Mouse (Mus musculus) layer of hippocampus, postnatal 25 days (tissue): Measurements from ENCODE around the gene Olfr1135. TPM values are rescaled to one million over a fixed set of nuclear protein-coding genes. Genes with fewer than 3 reads are reported as not detected.

Experiments used
- DNase-seq, 2 experiments: peaks; one replicate each; pipeline ENCODE4 v3.0.0; 2022; ENCODE audit warnings: mixed read lengths in 2 of 2, low spot score in 1 of 2; ENCODE audit errors: extremely low spot score in 1 of 2
- total RNA-seq, 2 experiments: library from RNA; stranded (reverse); gene quantifications; 2 replicates each; pipeline ENCODE4 v1.2.3; 2021

Olfr1135 gene
- total RNA-seq = not detected

GRCm38 (mm10) chr2:87673564-87673963, at the start of gene Olfr1135:
Gene Olfr1135, minus strand, starts transcription at chr2:87673664.
- no peak for DNase-seq

- DNase-seq = no peak
These were observed 39.6 kb upstream of the Olfr1135 start, which contains the start of gene Olfr1137 for GRCm38 (mm10) chr2:87713079-87713478. Gene Olfr1137, minus strand, starts transcription at chr2:87713179.

DNA sequence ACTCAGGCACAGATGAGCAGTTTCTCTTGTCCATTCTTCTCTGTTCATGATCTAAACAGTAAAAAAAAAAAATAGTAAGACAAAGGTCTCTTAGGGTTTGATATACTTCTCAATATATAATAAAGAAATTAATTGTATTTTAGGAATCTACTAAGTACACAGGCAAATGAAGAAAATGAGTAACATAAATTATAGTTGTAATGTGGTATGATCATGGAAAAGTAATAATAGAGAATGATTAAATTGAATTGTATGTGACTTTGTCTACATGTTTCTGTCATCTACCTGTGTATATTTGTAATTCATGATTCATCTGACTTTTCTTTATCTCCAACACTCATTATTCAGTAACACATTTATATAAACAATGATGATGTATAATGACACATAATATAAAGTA, 20.4 kb upstream of the Olfr1135 start, which contains the start of gene Olfr1136:
Gene Olfr1136, minus strand, starts transcription at position 101 of the 400 bp plus-strand sequence.
- no peak for DNase-seq

DNA sequence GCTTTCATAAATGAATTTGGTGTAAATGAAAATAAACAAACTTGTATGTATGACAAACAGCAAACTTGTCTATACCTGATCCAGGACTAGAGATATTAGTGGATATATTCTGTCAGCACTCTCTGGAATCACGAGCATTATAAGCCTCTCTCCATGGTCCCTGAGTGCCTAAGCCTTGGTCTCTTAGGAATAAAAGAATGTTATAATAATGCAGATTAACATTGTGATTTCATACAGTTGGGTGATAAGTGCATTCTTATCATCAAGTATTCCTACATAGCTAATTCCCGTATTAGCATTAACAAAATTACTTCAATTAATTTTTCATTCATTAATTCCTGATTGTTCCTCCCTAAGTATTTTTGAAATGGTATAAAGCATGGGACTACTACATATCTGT, 15.1 kb downstream of the Olfr1135 start, which contains the start of gene Olfr1134:
Gene Olfr1134, minus strand, starts transcription at position 101 of the 400 bp plus-strand sequence.
- DNase-seq = no peak

DNA sequence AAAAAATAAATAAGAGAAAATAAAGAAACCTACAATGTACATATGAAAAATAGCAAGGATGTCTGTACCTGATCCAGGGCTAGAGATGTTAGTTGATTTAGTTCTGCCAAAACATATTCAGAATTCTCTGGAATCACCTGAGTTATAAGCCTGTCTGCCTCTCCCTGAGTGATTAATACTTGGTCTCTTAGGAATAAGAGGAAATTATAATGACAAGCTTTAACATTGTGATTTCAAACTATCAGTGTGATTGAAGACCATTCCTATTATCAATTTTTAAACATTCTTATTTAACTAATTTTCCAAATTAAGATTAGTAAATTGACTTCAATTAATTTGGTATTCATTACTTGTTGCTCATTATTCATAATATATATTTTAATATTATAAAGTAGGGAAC, 26.2 kb downstream of the Olfr1135 start, which contains the start of gene Olfr1133:
Gene Olfr1133, minus strand, starts transcription at position 101 of the 400 bp plus-strand sequence.
- DNase-seq = no peak

DNA sequence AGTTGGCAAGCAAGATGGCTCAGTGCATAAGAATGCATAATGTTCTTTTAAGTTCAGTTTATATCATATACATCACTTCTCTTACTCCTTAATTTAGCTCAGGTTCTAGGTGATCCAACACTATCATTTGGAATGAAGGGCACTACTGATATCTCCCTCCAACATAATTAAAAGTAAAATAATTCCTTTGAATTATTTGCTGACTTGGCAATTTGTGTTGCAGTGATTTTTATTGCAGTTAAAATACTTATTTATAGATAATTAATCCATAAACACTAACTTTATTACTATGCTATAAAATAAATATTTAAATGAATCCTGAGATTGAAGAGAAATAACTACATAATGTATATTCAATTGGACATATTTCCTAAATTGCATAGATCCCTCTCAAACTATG, 31.0 kb downstream of the Olfr1135 start:
- DNase-seq = no peak

DNA sequence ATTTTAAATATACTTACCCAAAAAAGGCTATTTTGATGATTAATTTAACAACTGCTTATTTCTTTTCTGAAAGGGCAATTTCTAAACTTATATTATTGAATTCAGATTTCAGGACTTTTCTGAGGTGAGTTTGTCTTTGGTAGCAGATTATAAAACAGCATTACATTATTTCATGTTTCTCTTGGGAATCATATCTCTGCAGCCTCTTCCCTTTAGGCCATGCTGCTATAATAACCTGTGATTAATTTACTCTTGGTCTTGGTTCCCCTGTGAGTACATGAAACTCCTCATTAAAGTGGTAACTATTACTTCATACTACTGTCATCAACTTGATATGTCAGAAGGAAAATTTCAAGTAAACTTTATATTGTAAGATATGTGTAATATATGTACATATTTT, 36.0 kb downstream of the Olfr1135 start, which contains the start of gene Olfr1132:
Gene Olfr1132, minus strand, starts transcription at position 101 of the 400 bp plus-strand sequence.
- DNase-seq = no peak

DNA sequence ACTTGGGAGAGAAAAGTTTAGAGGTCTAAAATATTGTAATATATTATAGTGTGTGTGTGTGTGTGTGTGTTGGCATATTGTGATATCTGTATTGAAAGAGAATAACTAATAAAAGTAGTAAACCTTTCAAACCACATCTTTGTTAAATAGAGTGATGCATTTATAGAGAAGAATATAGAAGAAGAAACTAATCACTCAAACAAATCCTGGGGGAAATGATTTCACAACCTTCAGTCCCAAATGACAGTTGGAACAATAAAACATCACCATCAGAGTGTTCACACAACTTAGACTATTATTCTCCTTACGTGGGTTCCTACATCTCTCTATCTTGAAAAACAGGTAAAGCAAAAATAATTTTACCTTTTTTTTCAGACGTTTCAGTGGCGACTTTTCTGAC, 46.7 kb downstream of the Olfr1135 start, which contains the start of gene Olfr1131:
Gene Olfr1131, plus strand, starts transcription at position 301 of the 400 bp plus-strand sequence.
- DNase-seq = no peak

Other genes with a start within 250 kb of the Olfr1135 start
- not detected for gene Olfr1124, start 243.4 kb downstream of the Olfr1135 start, total RNA-seq
- gene Olfr1126, start 219.7 kb downstream of the Olfr1135 start, total RNA-seq = not detected
- gene Pramel7, start 176.6 kb downstream of the Olfr1135 start, total RNA-seq = not detected
- gene Pramel6, start 167.1 kb downstream of the Olfr1135 start, total RNA-seq = not detected
- not detected for gene Olfr153, start 141.9 kb downstream of the Olfr1135 start, total RNA-seq
- not detected for gene Olfr1128, start 128.1 kb downstream of the Olfr1135 start, total RNA-seq
- not detected for gene Olfr1129, start 99.8 kb downstream of the Olfr1135 start, total RNA-seq
- not detected for gene Olfr1130, start 67.5 kb downstream of the Olfr1135 start, total RNA-seq
- gene Olfr1131, start 46.6 kb downstream of the Olfr1135 start, total RNA-seq = not detected
- gene Olfr1132, start 36.1 kb downstream of the Olfr1135 start, total RNA-seq = not detected
- not detected for gene Olfr1133, start 26.3 kb downstream of the Olfr1135 start, total RNA-seq
- not detected for gene Olfr1134, start 15.2 kb downstream of the Olfr1135 start, total RNA-seq
- not detected for gene Olfr1136, start 20.3 kb upstream of the Olfr1135 start, total RNA-seq
- gene Olfr1137, start 39.5 kb upstream of the Olfr1135 start, total RNA-seq = not detected
- not detected for gene Olfr1138, start 66.3 kb upstream of the Olfr1135 start, total RNA-seq
- gene Olfr1140, start 70.1 kb upstream of the Olfr1135 start, total RNA-seq = not detected
- not detected for gene Olfr1141, start 80.3 kb upstream of the Olfr1135 start, total RNA-seq
- not detected for gene Olfr152, start 105.8 kb upstream of the Olfr1135 start, total RNA-seq
- not detected for gene Olfr1143, start 126.9 kb upstream of the Olfr1135 start, total RNA-seq
- not detected for gene Olfr1145, start 136.2 kb upstream of the Olfr1135 start, total RNA-seq
- gene Olfr1148, start 156.9 kb upstream of the Olfr1135 start, total RNA-seq = not detected
- gene Olfr1150-ps1, start 170.3 kb upstream of the Olfr1135 start, total RNA-seq = not detected
- gene Olfr1151, start 182.2 kb upstream of the Olfr1135 start, total RNA-seq = not detected
- not detected for gene Olfr1152, start 192.8 kb upstream of the Olfr1135 start, total RNA-seq
- gene Olfr1153, start 221.3 kb upstream of the Olfr1135 start, total RNA-seq = not detected
- gene Olfr1154, start 231.5 kb upstream of the Olfr1135 start, total RNA-seq = not detected